Mouse (Mus musculus) thymus, adult 2 months (tissue): Measurements from ENCODE around the gene Pla2g3. TPM values are rescaled to one million over a fixed set of nuclear protein-coding genes. Genes with fewer than 3 reads are reported as not detected.

Experiments used
- DNase-seq: peaks from one replicate; pipeline ENCODE4 v3.0.0; 2021
- H3K27ac ChIP-seq: fragments of 200-500 bp; 2 replicates; pipeline ENCODE4 v1.5.1; 2012; ENCODE audit warnings: low read length, control low read depth; ENCODE audit not compliant: control insufficient read depth, insufficient read depth
- H3K27me3 ChIP-seq: fragments of 200-500 bp; 2 replicates; pipeline ENCODE4 v1.6.1; 2012; ENCODE audit warnings: mild to moderate bottlenecking, low read length, moderate library complexity, mixed read lengths; ENCODE audit not compliant: control insufficient read depth, insufficient read depth
- H3K36me3 ChIP-seq: fragments of 200-500 bp; 2 replicates; pipeline ENCODE4 v1.6.1; 2012; ENCODE audit warnings: mild to moderate bottlenecking, low read length, moderate library complexity; ENCODE audit not compliant: control insufficient read depth, insufficient read depth
- H3K4me1 ChIP-seq: fragments of 200-500 bp; replicated peaks from 2 replicates; pipeline ENCODE4 v1.6.1; 2012; ENCODE audit warnings: low read length; ENCODE audit not compliant: control insufficient read depth, insufficient read depth
- H3K4me3 ChIP-seq: fragments of 200-500 bp; 2 replicates; pipeline ENCODE4 v1.5.1; 2012; ENCODE audit warnings: mild to moderate bottlenecking, low read length, control low read depth, moderate library complexity; ENCODE audit not compliant: control insufficient read depth, insufficient read depth
- CTCF ChIP-seq: fragments of 200-500 bp; IDR thresholded peaks from 2 replicates; pipeline ENCODE4 v1.5.1; 2012; ENCODE audit warnings: mild to moderate bottlenecking, control low read depth, low read length, moderate library complexity, borderline replicate concordance; ENCODE audit not compliant: control insufficient read depth, poor library complexity, insufficient read depth; ENCODE audit errors: extremely low read depth
- POLR2A ChIP-seq: fragments of 200-500 bp; IDR thresholded peaks from 2 replicates; pipeline ENCODE4 v1.6.1; 2012; ENCODE audit warnings: mild to moderate bottlenecking, low read length, control low read depth, moderate library complexity; ENCODE audit not compliant: control insufficient read depth, poor library complexity, insufficient read depth; ENCODE audit errors: extremely low read depth
- WGBS: fragments of 180-500 bp; shearing (Covaris S2); methylation state at CpG from one replicate; pipeline ENCODE4 v1.1.7; 2018; 5-methylcytosine and 5-hydroxymethylcytosine counted together
- polyA plus RNA-seq: library from polyadenylated mRNA; depleted of rRNA; stranded (reverse); fragments of >200 nt; gene quantifications from 2 replicates; pipeline ENCODE4 v1.2.3, GENCODE M21; 2012

The Pla2g3 gene
- polyA plus RNA-seq, 1 experiment: 1.9 TPM

GRCm38 (mm10) chr11:3452769-3453168 is 35.3 kb upstream of the Pla2g3 start:
- peak overlapping the region; percentile 89 for H3K4me3 ChIP-seq
- WGBS: 4% methylated on average over 8 of the region's 9 CpGs
- no peak overlapping the region for H3K27ac ChIP-seq
- peaks cover 6% of the 10 kb centered on the region for H3K4me1 ChIP-seq
- DNase-seq: peak; percentile 21
- no peak for TF ChIP-seq POLR2A
- TF ChIP-seq CTCF: no peak
- no peaks in the 10 kb centered on the region for H3K27me3 ChIP-seq
- no peaks in the 10 kb centered on the region for H3K36me3 ChIP-seq

GRCm38 (mm10) chr11:3453467-3453866 is 34.6 kb upstream of the Pla2g3 start:
- DNase-seq: peak; percentile 11
- 66% methylated on average over 6 of the region's 6 CpGs for whole genome bisulfite sequencing
- peaks cover 6% of the 10 kb centered on the region for H3K4me1 ChIP-seq
- H3K27ac ChIP-seq: no peak overlapping the region
- H3K36me3 ChIP-seq: no peaks in the 10 kb centered on the region
- H3K4me3 ChIP-seq: no peak overlapping the region
- H3K27me3 ChIP-seq: no peaks in the 10 kb centered on the region
- TF ChIP-seq CTCF (no peak), POLR2A (no peak)

- Histone ChIP-seq H3K4me3 (no peak overlapping the region), H3K27ac (no peak overlapping the region), H3K27me3 (no peaks in the 10 kb centered on the region), H3K36me3 (no peaks in the 10 kb centered on the region), H3K4me1 (peaks cover 6% of the 10 kb centered on the region)
- TF ChIP-seq POLR2A: no peak
- TF ChIP-seq CTCF: no peak
- 97% methylated on average over 3 of the region's 3 CpGs for WGBS
- no peak for DNase-seq
Measured at GRCm38 (mm10) chr11:3454506-3454905, 33.6 kb upstream of the Pla2g3 start.

GRCm38 (mm10) chr11:3456354-3456753 is 31.7 kb upstream of the Pla2g3 start:
- WGBS: 31% methylated on average over 1 of the region's 1 CpGs
- Histone ChIP-seq H3K36me3 (no peaks in the 10 kb centered on the region), H3K4me1 (peaks cover 6% of the 10 kb centered on the region), H3K27me3 (no peaks in the 10 kb centered on the region), H3K4me3 (no peak overlapping the region), H3K27ac (no peak overlapping the region)
- peak; percentile 72 for DNase-seq
- no peak for TF ChIP-seq POLR2A
- no peak for TF ChIP-seq CTCF

- DNase-seq: no peak
- 91% methylated on average over 13 of the region's 13 CpGs for WGBS
- Histone ChIP-seq H3K4me3 (no peak overlapping the region), H3K36me3 (no peaks in the 10 kb centered on the region), H3K27ac (no peak overlapping the region), H3K27me3 (no peaks in the 10 kb centered on the region), H3K4me1 (no peaks in the 10 kb centered on the region; the same call in 1 of the 2 replicates)
- TF ChIP-seq CTCF: no peak
Measured at GRCm38 (mm10) chr11:3458428-3459104, 29.5 kb upstream of the Pla2g3 start.

GRCm38 (mm10) chr11:3459105-3459468 is 29.0 kb upstream of the Pla2g3 start:
- Histone ChIP-seq H3K4me3 (no peak overlapping the region), H3K27ac (no peak overlapping the region), H3K36me3 (no peaks in the 10 kb centered on the region), H3K27me3 (no peaks in the 10 kb centered on the region), H3K4me1 (no peaks in the 10 kb centered on the region)
- DNase-seq: no peak
- no peak for TF ChIP-seq POLR2A
- TF ChIP-seq CTCF: no peak
- WGBS: 91% methylated on average over 2 of the region's 2 CpGs

GRCm38 (mm10) chr11:3462846-3463245 is 25.2 kb upstream of the Pla2g3 start:
- no peaks in the 10 kb centered on the region for H3K36me3 ChIP-seq
- WGBS: 95% methylated on average over 1 of the region's 1 CpGs
- no peak for TF ChIP-seq CTCF
- no peak for TF ChIP-seq POLR2A
- no peak for DNase-seq
- no peak overlapping the region for H3K4me3 ChIP-seq
- no peak overlapping the region for H3K27ac ChIP-seq
- H3K4me1 ChIP-seq: no peaks in the 10 kb centered on the region
- no peaks in the 10 kb centered on the region for H3K27me3 ChIP-seq
